Mouse (Mus musculus) induced T-regulatory cell, adult 2 months (primary cell): ENCODE results near the gene Eps15.

Source experiments
- DNase-seq: peaks from one replicate; pipeline ENCODE4 v3.0.0-alpha.2; 2012; ENCODE audit warnings: low read depth

Gene Eps15

GRCm38 (mm10) chr4:109279689-109280458, at the start of gene Eps15:
Gene Eps15, plus strand, starts transcription at chr4:109280268.
- DNase-seq = peak; percentile 94

DNA sequence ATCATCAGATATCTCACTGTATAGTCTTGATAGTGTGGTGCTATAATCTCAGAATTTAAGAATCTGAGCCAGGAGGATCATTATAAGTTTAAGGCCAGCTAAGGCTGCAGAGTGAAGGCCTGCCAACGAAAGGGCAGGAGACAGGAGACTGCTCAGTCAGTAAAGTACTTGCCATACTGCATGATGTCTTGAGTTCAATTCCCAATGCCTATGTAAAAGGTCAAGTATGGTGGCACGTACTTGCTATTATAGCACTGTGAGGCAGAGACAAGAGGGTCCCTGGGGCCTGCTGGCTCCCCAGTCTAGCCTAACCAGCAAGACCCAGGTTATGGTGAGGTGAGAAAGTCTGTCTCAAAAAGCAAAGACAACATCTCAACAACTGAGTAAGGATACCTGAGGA, 45.9 kb upstream of the Eps15 start, which contains the start of gene Calr4:
Gene Calr4, plus strand, starts transcription at position 301 of the 400 bp plus-strand sequence.
- DNase-seq = no peak

DNA sequence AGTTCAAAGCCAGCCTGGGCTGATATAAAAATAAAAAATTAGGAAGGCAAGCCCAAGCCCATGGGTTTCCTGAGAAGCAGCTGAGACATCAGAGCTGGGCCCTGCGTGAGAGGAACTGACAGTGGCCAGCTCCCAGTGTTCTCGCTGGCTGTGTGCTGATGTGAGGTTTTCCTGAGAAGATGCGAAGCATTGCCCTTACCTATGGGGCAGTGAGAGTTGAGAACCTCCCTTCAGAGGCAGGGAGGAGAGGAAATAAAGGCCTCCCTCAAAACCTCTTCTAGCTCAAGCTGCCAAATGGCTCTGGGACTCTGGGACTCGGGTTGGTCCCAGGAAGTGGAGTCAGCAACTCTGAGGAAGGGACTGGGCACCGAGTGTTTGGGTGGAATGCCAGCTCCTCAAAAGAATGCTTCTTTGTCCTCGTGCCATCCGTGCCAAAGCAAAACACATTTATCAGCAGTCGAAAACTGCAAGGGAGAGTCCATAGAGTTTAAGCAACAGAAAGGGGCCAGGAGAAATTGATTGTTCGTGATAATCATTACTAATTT, 45.2 kb upstream of the Eps15 start:
- no peak for DNase-seq

DNA sequence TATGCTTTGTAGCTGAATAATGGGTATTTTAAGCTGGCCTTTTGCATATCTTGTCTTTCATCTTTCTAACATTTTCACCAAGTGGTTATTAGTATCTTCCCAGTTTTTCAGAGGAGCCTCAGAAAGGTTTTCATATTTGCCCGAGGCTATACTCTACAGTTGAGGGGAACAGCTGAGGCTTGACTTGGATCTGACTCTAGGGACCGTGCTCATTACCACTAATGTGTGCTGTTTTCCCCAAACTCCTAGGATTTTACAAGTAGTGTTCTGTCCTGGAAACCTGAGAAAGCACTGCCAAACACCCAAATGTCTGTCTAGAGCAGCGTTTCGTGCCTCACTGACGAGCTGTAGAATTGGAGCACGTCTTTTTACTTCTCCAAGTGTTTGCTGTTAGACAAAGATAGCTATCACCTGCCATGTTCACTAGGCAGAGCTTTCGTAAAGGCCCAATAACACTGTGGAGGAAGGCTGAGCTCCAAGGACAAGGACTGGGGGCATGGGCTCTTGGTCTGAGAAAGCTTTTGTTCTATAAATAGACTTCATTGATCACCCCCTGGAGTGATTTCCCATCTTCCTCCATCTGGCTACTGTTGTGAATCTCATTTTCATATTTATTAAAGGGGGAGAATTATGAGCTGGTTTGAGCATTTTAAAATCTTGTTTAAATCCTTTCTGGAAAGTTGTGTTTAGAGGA, 43.7 kb upstream of the Eps15 start:
- no peak for DNase-seq

DNA sequence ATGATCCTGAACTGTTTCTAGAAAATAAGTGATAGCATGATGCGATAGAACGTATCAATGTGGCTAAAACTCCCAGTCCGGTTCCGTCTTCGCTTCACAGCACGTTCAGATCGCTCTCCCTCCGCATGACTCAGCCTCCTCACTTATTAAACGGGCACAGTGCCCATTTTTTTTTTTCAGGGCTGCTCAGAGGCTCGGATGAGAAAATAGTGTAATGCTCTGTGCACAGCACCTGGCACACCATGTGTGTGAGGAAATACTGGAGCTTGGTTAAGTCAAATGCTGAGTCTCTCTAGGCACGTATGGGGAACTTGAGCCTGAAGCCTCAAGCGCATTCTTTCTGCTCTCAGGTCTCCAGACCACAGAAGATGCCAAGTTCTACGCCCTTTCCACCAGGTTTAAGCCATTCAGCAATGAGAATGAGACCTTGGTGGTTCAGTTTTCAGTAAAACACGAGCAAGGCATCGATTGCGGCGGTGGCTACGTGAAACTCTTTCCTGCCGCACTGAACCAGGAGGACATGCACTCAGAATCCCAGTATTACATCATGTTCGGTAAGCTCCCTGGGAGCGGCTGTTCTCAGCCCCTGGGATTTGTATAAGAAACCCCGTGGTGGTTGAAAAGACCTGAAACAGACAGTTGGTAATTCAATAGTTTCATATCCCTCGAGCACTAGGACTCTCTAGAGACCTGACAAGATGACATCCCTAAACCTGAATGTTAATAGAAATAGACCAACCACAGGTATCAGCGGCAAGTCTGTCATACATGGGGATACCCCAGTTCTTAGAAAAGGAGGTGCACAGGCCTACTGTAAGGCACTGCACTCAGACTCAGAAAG, 41.4 kb upstream of the Eps15 start:
- DNase-seq = no peak

GRCm38 (mm10) chr4:109241221-109241620, 38.8 kb upstream of the Eps15 start:
- no peak for DNase-seq

DNA sequence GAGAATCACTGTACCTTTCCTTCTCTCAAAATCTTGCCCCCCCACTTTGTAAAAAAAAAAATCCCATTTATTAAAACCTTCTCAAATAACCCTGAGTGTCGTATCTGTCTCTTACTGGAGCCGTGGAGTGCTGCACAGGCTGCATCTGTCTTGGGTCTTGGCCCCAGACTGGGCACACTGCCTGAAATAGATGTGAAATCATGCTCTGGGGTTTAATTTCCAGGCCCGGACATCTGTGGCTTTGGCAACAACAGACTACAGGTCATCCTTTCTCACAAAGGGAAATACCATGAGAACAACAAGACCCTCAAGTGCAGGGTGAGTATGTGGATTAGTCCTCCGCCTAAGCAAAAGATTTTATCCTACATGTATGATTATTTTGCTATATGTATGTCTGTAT, 38.1 kb upstream of the Eps15 start:
- no peak for DNase-seq

GRCm38 (mm10) chr4:109244506-109244905, 35.6 kb upstream of the Eps15 start:
- no peak for DNase-seq

DNA sequence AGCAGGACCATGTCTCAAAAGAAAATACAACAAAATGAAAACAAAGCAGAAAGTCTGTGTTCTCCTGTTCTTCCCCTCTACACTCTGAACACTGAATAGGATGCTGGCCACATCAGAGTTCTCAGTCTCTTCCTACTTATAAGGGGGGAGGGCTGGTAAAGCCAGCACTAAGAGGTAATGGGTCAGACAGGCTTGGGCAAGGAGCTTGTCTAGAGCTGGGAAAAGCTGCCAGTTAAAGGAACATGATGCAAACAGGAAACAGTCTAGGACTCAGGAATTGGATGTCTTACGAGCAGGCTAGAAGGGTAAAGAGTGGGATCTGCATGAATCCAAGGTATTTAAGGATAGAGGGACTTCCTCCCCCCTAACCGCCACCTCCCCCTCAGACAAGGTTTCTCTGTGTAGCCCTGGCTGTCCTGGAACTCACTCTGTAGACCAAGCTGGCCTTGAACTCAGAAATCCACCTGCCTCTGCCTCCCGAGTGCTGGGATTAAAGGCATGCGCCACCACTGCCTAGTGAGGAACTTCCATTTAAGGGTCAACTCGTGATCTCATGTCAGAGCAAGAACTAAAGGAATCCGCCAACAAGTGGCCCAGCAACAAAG, 35.0 kb upstream of the Eps15 start:
- DNase-seq = no peak

- DNase-seq = peak; percentile 38
Observed at GRCm38 (mm10) chr4:109251605-109252004, 28.5 kb upstream of the Eps15 start.

- no peak for DNase-seq
Observed at GRCm38 (mm10) chr4:109252199-109252598, 27.9 kb upstream of the Eps15 start.

DNA sequence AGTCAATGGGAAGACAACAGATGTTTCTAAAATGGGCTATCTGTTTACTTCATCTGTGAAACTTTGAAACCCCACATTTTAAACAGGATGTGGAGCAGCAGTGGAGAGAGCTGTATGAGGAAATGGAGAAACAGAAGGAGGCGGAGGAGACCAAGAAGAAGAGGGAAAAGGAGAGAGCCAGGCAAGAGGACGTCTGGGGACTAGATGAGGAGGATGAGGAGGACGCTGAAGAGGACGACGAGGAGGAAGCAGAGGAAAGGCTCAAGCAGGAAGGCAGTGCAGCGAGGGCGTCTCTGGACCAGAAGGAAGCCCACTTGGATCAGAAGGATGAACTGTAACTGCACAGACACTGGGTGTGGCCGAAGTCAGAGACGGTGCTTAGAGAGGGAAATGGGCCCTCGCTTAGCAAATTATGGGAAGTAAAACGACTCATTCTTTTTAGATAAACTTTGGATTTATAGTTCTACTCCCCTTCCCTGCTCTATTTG, 26.4 kb upstream of the Eps15 start:
- no peak for DNase-seq

GRCm38 (mm10) chr4:109254511-109254910, 25.6 kb upstream of the Eps15 start:
- no peak for DNase-seq

DNA sequence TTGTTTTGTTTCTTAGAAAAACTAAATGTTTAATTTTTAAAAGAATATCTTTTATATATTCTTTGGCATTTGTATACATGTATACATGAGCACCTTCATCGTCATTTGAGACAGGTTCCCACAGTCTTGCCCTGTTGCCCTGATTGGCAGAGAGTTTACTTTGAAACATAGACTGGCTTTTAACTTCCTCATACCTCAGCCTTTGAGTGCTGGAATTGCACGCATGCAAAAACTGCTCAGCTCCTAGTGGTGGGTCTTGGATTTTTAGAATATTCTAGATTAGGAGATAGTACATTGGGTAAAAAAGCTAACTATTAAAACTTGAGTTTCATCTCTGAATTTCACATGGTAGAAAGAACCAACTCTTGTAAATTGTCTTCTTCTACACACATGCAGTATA, 24.7 kb upstream of the Eps15 start:
- no peak for DNase-seq

DNA sequence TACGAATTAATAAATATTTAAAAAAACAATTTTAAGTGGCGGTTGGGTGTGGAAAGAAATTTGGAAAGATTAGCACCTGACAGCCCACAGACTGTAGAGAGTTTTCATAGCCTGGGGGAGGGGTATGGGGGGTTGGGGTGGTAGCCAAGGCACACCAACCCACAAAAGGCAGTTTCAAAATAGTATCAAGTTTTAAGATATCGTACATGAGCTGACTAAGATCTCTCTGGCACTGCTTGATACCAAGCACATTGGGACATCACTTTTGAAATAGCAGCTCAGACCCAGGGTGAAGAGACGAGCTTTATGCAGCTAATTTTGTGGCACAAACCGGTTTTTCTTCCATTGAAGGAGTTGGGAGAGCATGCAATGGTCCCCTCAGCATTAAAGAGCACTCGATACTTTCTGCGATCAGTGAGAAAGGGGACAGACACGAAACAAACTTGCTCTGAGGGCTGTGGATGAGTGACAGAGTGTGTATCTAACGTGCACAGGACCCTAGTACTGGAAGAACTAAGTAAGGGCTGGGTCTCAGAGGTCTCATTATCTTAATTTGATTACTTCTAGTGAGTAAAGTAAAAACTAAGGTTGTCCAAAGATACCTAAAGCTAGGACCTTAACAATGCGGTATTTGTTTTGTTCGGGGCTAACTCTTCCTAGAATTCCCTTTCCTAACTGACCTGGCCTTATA, 24.2 kb upstream of the Eps15 start:
- DNase-seq = no peak

DNA sequence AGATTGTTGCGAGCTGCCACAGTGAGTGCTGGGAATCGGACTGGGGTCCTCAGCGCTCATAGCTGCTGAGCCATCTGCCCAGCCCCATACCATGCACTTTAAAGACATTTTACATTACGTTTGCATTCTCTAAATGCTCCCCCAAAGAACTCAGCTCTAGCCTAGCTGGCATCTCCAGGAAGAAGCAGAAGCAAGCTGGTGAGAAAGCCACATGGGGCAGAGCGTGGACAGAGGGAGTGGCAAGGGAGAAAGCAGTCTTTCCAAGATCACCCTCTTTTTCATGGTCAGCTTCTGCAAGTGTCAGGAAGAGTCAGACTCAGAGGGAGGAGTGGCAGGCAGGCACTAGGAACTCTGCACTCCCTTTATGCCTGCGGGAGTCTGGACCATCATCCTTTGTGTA, 23.3 kb upstream of the Eps15 start:
- no peak for DNase-seq

- DNase-seq = no peak
Observed at GRCm38 (mm10) chr4:109257639-109258038, 22.4 kb upstream of the Eps15 start.

DNA sequence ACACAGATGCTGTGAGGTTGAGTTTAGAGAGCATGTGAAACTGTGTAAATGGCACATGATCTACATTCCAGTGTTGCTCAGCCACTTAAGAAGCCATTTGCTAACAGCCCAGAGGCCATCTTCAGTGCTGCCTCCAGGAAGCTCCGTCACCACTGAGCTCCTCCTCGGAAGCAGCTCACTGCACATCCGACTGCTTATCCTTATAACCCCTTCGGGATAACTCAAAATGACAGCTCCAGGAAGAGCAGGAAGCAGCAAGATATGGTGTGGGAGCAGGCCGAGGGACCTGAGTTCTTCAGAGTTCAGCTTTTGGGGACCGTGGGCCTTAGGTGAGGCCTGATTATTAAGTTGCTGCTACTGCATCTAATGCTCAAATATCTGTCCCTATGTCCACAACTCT, 18.0 kb upstream of the Eps15 start:
- no peak for DNase-seq

- no peak for DNase-seq
Observed at GRCm38 (mm10) chr4:109266056-109266455, 14.0 kb upstream of the Eps15 start.

- no peak for DNase-seq
Observed at GRCm38 (mm10) chr4:109266744-109267143, 13.3 kb upstream of the Eps15 start.

DNA sequence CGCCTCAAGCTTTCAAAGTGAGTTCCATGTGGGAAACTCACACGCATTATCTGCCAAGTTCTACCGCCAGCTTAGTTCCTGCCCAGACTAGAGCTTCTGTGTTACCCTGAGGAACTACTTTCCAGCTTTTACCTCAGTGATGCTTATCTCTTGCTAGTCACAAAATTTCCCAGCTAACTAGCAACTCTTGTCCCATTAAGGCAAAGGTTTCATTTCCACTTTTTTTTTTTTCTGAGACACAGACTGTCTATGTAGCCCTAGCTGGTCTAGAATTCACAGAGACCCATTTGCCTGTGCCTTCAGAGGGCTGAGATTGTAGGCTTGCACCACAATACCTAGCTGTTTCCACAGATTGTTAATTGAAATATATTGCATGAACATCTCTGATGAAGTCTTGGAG, 12.6 kb upstream of the Eps15 start:
- no peak for DNase-seq
